In the genomic region with DNA sequence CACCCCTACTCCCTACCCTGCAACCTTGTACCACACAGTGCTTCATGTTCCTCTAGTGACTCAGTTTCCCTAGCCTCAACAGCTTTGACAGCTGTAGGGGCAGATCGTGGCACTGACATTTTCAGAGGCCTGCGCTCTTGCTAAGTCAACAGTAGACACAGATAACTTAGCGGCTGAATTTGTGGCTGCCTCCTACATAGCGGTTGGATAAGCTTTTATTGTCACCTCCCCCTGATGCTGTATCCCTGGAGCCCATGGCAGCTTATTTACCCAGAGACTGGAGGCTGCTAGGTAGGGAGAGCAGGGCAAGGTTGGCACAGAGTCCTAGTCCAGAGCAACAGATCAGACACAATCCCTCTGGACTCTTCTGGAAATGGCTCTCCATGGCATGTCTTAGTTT, we compare ENCODE assay signal across 20 mouse cellular contexts. TPM values are rescaled to one million over a fixed set of nuclear protein-coding genes. Genes with fewer than 3 reads are reported as not detected.
A peak's percentile ranks its signal among the peaks of the same experiment; 100 is the strongest.
DNase-seq lines count a peak whose midpoint lies in the region; ATAC-seq lines count a peak whose summit lies in the region.
"Had no signal": no experiment of that assay in that cellular context is flagged by ENCODE, and none has a peak within 500 bp of the region (broad histone marks: within the 10 kb centered on the region; RNA-seq: fewer than 3 reads in every experiment).

No protein-coding gene starts in this region.

- DNase-seq in frontal cortex, postnatal 36 days (ENCODE audit: low spot score in 2 of 2): no peak
- DNase-seq in brain, adult 2 months (ENCODE audit: low read depth, low spot score): peak; percentile 55
- no peak for DNase-seq in adrenal gland, postnatal 25 days
- DNase-seq: adrenal gland, adult 2 months; adrenal gland, adult 8-10 months; adrenal gland, postnatal 10 days; adrenal gland, postnatal 14 days; adrenal gland, postnatal 36 days; B cell, adult 2 months; cerebellum, adult 11 months; cerebellum, adult 11-12 months; cerebellum, adult 18-20 months; cerebellum, adult 2 months; cerebellum, adult 8-10 months had no signal

- ATAC-seq in frontal cortex, adult (ENCODE audit: low TSS enrichment): peak; percentile 55; the same call in 1 of the 2 replicates
- ATAC-seq: activated CD4-positive, CD25-positive, alpha-beta regulatory T cell, adult 4 months; CD4-positive, CD25-positive, alpha-beta regulatory T cell, adult 4 months; Patski had no signal

RNA-seq across cellular contexts. Expression of a gene that starts 19.0 kb away (rescaled TPM):
- total RNA-seq in adrenal gland, postnatal 25 days (2021): 21.6 and 27.9 TPM in 2 replicates
- total RNA-seq: CH12.LX, MEL had no signal
